Mouse (Mus musculus): ENCODE data around the gene Ndrg3. TPM values are rescaled to one million over a fixed set of nuclear protein-coding genes. Genes with fewer than 3 reads are reported as not detected.

Ndrg3 gene
- polyA plus RNA-seq, 1 experiment, result 41.7 TPM

DNA sequence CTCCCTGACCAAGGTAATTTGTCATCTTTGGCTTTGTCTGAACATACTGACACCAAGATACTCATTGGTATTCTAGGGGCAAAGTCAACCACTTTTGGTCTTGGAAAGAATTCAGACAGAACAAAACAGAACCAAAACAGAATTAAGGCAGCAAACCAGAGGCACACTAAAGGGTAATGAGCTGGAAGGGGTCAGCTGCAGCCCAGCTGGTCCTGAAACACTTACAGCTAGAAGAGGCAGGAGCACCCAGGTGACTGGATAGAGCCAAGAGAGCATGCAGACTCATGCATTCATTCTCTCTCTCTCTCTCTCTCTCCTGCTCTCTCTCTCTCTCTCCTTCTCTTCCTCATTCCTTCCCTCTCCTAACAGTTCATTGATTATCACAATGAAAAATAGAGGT is 15.1 kb downstream of the Ndrg3 start:
- TF ChIP-seq POLR2A (IDR thresholded peaks at IDR 0.05; ENCODE audit: borderline replicate concordance, extremely low read depth, low read depth, low read length) (no peak), CTCF (IDR thresholded peaks at IDR 0.05; ENCODE audit: insufficient read depth, low read length) (no peak)
- Histone ChIP-seq H3K4me1 (ENCODE audit: control insufficient read depth, insufficient read depth, low read length) (peaks cover 5% of the 10 kb centered on the region), H3K4me3 (replicated peaks; ENCODE audit: extremely low read depth, low read depth, low read length) (no peak overlapping the region)
- DNase-seq, result no peak

DNA sequence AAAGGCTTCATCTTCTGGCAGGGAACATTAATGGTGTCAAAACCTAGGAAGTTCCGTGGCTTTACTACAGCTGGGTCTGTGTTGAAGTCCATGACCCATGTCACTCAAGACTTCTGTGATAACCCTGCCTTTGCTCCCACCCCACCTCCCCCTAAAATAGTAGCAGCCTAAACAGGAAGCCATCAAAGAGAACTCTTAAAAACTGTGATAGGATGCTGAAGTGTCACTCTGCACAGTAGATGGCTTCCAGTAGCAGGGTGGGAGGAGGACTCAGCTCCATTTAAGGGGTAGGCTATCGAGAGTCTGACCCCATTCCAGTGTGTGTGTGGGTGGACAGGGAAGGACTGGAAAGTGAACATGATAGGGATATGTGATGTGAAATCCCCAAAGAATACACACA is 16.9 kb downstream of the Ndrg3 start:
- WGBS, result 33% methylated on average over 2 of the region's 2 CpGs
- no peak overlapping the region for H3K4me3 ChIP-seq (replicated peaks; ENCODE audit: extremely low read depth, low read depth, low read length)
- DNase-seq, result no peak
- H3K4me1 ChIP-seq (ENCODE audit: control insufficient read depth, insufficient read depth, low read length), result peaks cover 5% of the 10 kb centered on the region
- no peak for TF ChIP-seq POLR2A (IDR thresholded peaks at IDR 0.05; ENCODE audit: borderline replicate concordance, extremely low read depth, low read depth, low read length)

DNA sequence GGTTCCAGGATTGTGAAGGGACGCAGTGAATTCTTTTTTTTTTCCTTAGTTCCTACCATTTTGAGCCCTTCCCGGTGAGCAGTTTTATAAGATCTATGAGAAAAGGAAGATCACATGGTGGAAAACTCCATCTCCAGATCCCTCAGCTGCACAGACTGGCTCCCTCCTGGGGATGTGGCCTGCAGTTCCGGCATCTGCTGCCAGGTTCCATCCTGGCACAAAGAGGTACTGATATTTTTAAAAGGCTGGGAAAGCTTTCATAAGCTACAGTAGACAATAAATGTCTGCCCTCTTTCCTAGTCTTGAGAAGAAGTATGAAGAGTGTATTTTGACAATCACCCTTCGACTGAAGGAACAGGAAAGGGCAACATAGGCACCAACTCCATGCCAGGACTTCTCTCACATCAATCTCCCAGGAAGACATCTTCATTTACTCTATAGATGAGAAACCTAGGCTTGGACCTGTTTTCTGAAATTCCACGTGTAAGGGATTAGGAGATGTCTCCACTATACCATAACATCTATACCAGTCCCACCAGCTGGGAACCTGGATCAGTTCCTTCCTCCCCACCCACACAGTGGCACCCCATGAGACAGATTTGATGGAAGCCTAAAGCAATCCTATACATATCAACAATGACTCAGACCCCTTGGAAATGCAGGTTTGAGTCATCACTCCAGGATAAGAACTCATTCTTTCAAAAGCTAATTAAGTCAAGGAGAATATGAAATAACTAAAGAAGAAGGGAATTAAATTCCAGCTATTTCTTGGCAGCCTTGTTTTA is 18.3 kb downstream of the Ndrg3 start:
- Histone ChIP-seq H3K4me3 (replicated peaks; ENCODE audit: extremely low read depth, low read depth, low read length) (no peak overlapping the region), H3K4me1 (ENCODE audit: control insufficient read depth, insufficient read depth, low read length) (peaks cover 5% of the 10 kb centered on the region)
- WGBS, result 70% methylated on average over 5 of the region's 5 CpGs
- DNase-seq, result no peak
- no peak for TF ChIP-seq POLR2A (IDR thresholded peaks at IDR 0.05; ENCODE audit: borderline replicate concordance, extremely low read depth, low read depth, low read length)
- no peak for TF ChIP-seq CTCF (IDR thresholded peaks at IDR 0.05; ENCODE audit: insufficient read depth, low read length)

DNA sequence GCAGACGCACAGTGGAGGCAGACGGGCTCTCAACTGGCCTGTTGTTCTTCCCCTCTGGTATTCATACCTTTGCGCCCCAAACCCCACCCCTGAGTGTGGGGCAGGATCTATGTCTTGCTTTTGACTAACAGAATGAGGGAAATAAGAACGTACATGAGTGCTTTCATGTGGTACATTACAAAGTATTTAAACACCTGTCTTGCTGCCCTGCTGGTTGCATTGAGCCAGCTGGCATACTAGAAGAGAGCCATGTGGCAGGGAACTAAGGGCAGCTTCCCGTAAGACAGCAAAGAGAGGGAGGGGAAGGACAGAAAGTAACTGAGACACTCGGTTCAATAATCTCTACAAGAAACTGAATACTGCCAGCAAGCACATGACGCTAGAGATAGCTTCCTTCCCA is 21.6 kb downstream of the Ndrg3 start:
- no peak overlapping the region for H3K4me3 ChIP-seq (replicated peaks; ENCODE audit: extremely low read depth, low read depth, low read length)
- DNase-seq, result no peak
- peaks cover 8% of the 10 kb centered on the region for H3K4me1 ChIP-seq (ENCODE audit: control insufficient read depth, insufficient read depth, low read length)
- WGBS, result 68% methylated on average over 7 of the region's 7 CpGs
- TF ChIP-seq CTCF (IDR thresholded peaks at IDR 0.05; ENCODE audit: insufficient read depth, low read length), result no peak

DNA sequence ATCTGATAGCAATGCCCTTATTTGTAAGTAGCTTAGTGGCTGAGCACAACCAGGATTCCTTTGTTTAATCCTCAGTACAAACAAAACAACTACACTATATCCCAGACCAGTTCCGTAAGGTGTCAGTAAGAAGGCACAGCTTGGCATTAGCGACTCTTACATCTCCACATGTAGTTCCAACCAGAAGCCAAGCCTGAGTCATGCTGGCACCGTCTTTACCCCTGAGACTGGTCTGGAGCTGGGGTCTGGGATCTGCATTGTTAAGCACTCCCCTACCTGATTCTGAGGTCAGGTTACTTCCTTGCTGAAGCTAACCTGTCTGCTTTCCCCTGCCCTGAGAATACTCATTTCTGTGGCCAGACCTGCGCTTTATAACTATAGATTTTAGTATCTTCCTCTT is 23.4 kb downstream of the Ndrg3 start:
- Histone ChIP-seq H3K4me3 (replicated peaks; ENCODE audit: extremely low read depth, low read depth, low read length) (no peak overlapping the region), H3K4me1 (ENCODE audit: control insufficient read depth, insufficient read depth, low read length) (peaks cover 3% of the 10 kb centered on the region; the same call in 1 of the 2 replicates)
- TF ChIP-seq CTCF (IDR thresholded peaks at IDR 0.05; ENCODE audit: insufficient read depth, low read length) (no peak), POLR2A (IDR thresholded peaks at IDR 0.05; ENCODE audit: borderline replicate concordance, extremely low read depth, low read depth, low read length) (no peak)
- no peak for DNase-seq
- WGBS, result 74% methylated on average over 4 of the region's 4 CpGs

DNA sequence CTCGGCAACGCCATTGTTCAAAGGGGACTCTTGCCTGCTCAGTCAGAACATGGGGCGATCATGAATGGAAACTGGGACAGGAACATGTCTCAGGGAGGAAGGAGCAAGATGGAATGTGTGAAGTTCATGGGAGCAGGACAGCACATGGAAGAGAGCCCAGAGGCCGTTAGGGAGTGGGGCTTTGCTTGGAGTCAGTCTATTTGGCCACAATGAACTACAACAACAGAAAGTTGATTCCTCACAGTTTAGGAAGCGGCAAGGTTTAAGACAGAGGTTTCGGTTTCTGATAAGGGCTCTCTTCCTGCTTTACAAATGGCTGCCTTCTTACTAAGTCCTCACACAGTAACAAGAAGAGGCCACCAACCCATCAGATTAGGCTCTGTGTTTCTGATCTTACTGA is 24.5 kb downstream of the Ndrg3 start:
- no peak overlapping the region for H3K4me3 ChIP-seq (replicated peaks; ENCODE audit: extremely low read depth, low read depth, low read length)
- peaks cover 3% of the 10 kb centered on the region; the same call in 1 of the 2 replicates for H3K4me1 ChIP-seq (ENCODE audit: control insufficient read depth, insufficient read depth, low read length)
- no peak for DNase-seq
- WGBS, result 61% methylated on average over 6 of the region's 6 CpGs
- TF ChIP-seq CTCF (IDR thresholded peaks at IDR 0.05; ENCODE audit: insufficient read depth, low read length) (no peak), POLR2A (IDR thresholded peaks at IDR 0.05; ENCODE audit: borderline replicate concordance, extremely low read depth, low read depth, low read length) (no peak)

DNA sequence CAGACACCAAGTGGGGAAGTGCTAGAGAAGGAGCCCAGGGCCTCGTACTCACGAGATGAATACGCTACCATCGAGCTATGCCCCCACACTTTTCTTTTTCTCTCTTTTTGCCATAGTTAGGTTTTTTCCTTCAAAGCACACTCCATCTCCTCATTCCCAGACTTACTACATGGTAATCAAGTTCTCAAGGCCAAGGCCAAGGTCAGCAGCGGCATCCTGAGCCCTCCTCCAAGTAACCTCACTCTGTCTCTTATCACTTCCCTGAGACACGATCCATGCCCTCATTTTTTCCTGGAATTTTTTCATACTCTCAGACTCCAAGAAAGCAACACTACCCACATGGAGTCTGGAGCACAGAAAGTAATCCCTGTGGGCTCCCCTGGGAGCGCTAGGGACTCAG is 28.0 kb downstream of the Ndrg3 start:
- H3K4me3 ChIP-seq (replicated peaks; ENCODE audit: extremely low read depth, low read depth, low read length), result no peak overlapping the region
- TF ChIP-seq CTCF (IDR thresholded peaks at IDR 0.05; ENCODE audit: insufficient read depth, low read length) (no peak), POLR2A (IDR thresholded peaks at IDR 0.05; ENCODE audit: borderline replicate concordance, extremely low read depth, low read depth, low read length) (no peak)
- no peak for DNase-seq
- 91% methylated on average over 7 of the region's 7 CpGs for WGBS
- peaks cover 3% of the 10 kb centered on the region; the same call in 1 of the 2 replicates for H3K4me1 ChIP-seq (ENCODE audit: control insufficient read depth, insufficient read depth, low read length)

DNA sequence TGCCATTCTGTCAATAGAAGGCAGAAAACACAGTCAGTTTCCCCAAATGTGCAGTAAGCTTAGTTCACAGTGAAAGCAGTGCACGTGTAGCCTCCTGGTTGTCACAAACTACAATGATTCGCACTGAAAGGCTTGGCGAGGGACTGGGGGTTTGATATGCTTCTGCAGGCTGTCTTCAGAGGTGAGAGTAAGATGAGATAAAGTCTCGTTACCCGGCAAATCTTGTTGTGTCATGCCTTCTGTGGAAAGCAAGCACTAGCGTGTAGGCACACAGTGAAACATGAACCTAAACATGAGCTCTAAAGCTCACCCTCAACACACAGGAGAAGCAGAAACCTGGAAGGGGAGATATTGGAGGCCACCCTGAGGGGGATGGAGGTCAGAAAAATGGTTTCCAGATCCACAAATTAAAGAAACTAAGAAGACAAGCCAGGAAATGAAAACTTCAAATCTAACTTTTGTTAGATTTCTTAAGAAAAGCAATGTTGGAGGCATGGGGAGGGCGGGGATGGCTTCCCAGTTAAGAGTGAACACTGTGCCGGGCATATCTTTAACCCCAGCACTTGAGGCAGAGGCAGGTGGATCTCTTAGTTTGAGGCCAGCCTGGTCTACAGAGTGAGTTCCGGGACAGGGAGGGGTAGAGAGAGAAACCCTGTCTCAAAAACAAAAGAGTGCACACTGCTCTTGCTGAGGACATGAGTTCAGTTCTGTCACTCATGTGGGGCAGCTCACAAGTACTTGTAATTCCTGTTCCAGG is 33.2 kb downstream of the Ndrg3 start:
- no peak overlapping the region for H3K4me3 ChIP-seq (replicated peaks; ENCODE audit: extremely low read depth, low read depth, low read length)
- 89% methylated on average over 9 of the region's 9 CpGs for WGBS

DNA sequence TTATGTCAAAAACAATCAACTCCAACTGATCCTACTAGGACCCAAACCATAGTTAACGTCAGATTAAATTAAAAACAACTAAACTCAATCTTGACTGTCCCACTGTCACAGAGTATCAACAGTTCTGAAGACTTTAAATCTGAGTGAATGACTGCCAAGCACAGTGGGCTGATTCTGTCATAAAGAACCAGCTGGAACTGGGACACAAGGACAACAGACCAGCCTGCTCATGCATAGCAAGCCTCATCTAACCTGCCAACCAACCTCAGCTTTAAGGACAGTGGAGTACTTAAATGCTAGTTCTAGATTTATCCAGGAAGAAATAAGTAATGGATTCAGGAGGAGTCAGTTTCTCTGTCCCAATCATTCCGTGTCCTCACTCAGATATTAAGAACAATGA is 34.8 kb downstream of the Ndrg3 start:
- H3K4me1 ChIP-seq (ENCODE audit: control insufficient read depth, insufficient read depth, low read length), result no peaks in the 10 kb centered on the region
- WGBS, result 91% methylated on average over 2 of the region's 2 CpGs
- DNase-seq, result no peak
- no peak overlapping the region for H3K4me3 ChIP-seq (replicated peaks; ENCODE audit: extremely low read depth, low read depth, low read length)
- TF ChIP-seq POLR2A (IDR thresholded peaks at IDR 0.05; ENCODE audit: borderline replicate concordance, extremely low read depth, low read depth, low read length) (no peak), CTCF (IDR thresholded peaks at IDR 0.05; ENCODE audit: insufficient read depth, low read length) (no peak)

More for the DNA sequence above, 33.2 kb downstream of the Ndrg3 start:
- DNase-seq, result no peak
- no peak for TF ChIP-seq CTCF (IDR thresholded peaks at IDR 0.05; ENCODE audit: insufficient read depth, low read length)
- no peak for TF ChIP-seq POLR2A (IDR thresholded peaks at IDR 0.05; ENCODE audit: borderline replicate concordance, extremely low read depth, low read depth, low read length)
- no peaks in the 10 kb centered on the region for H3K4me1 ChIP-seq (ENCODE audit: control insufficient read depth, insufficient read depth, low read length)

DNA sequence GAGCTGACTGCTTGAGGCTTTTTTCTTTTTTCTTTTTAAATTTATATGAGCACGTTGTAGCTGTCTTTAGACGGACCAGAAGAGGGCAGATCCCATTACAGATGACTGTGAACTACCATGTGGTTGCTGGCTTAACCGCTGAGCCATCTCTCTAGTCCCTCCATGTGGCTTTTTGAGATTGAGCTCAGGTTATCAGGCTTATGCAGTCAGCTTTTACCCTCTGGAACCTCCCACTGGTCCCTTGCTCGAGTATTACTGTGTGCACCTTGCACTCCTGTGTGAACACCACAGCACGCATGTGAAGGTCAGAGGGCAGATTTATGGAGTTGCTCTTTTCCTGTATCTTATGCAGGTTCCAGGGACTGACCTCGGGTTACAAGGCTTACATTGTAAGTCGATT is 35.5 kb downstream of the Ndrg3 start:
- Histone ChIP-seq H3K4me1 (ENCODE audit: control insufficient read depth, insufficient read depth, low read length) (no peaks in the 10 kb centered on the region), H3K4me3 (replicated peaks; ENCODE audit: extremely low read depth, low read depth, low read length) (no peak overlapping the region)
- no peak for TF ChIP-seq POLR2A (IDR thresholded peaks at IDR 0.05; ENCODE audit: borderline replicate concordance, extremely low read depth, low read depth, low read length)
- TF ChIP-seq CTCF (IDR thresholded peaks at IDR 0.05; ENCODE audit: insufficient read depth, low read length), result no peak
- WGBS, result 72% methylated on average over 7 of the region's 7 CpGs
- no peak for DNase-seq

Measured in lung, adult 2 months (tissue).